Mouse (Mus musculus) C2C12 (cell line): ENCODE data around the gene Olfr1410.

Source experiments
- CEBPB ChIP-seq: IDR thresholded peaks from one replicate; pipeline ENCODE4 v1.6.1; 2011; ENCODE audit warnings: low read depth, mild to moderate bottlenecking, control low read depth, moderate library complexity
- CTCF ChIP-seq: IDR thresholded peaks from one replicate; pipeline ENCODE4 v1.5.1; 2011; ENCODE audit not compliant: control insufficient read depth, insufficient read depth, insufficient read length
- MAX ChIP-seq: IDR thresholded peaks from one replicate; pipeline ENCODE4 v1.6.1; 2011; ENCODE audit warnings: mild to moderate bottlenecking, control low read depth
- MYOD1 ChIP-seq: IDR thresholded peaks from one replicate; pipeline ENCODE4 v1.6.1; 2011; ENCODE audit warnings: low read depth; ENCODE audit not compliant: control insufficient read depth, insufficient read length
- MYOG ChIP-seq: IDR thresholded peaks from one replicate; pipeline ENCODE4 v1.6.1; 2011; ENCODE audit not compliant: control insufficient read depth, insufficient read length; ENCODE audit errors: extremely low read depth
- USF1 ChIP-seq: IDR thresholded peaks from one replicate; pipeline ENCODE4 v1.6.1; 2011; ENCODE audit warnings: low read depth, mild to moderate bottlenecking, control low read depth, moderate library complexity

DNA sequence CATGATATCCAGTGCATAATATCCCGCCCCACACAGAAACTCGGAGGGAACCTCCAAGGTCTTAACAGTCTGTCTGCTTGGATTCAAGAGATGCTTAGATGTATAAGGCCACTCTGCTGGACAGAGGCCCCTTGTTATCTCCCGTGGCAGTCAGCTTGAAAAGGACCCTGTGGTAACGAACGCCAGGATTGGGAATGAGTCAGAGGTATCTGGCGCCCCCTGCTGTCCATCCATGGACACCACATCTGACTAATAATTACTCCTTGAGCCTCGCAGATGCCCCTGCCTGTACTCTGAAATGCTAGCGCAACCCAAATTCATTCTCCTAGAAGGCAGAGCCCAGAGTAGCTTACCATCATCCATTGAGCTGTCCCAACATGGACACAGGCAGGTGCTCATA lies 42.2 kb downstream of the Olfr1410 start:
- peak; percentile 81 for TF ChIP-seq CTCF
- TF ChIP-seq CEBPB, result no peak
- TF ChIP-seq MYOD1, result no peak
- TF ChIP-seq USF1, result no peak
- no peak for TF ChIP-seq MAX
- TF ChIP-seq MYOG, result no peak
